Mouse (Mus musculus): Measurements from ENCODE around the gene Aloxe3. TPM values are rescaled to one million over a fixed set of nuclear protein-coding genes. Genes with fewer than 3 reads are reported as not detected.

The Aloxe3 gene
- total and polyA plus RNA-seq, 2 experiments, result 0.09 TPM; not detected in 1

GRCm38 (mm10) chr11:69119446-69120155 is 6.1 kb upstream of the Aloxe3 start:
- Histone ChIP-seq H3K27me3 (ENCODE audit: control insufficient read depth, insufficient read depth, low read length) (no peaks in the 10 kb centered on the region), H3K79me2 (ENCODE audit: control insufficient read depth, insufficient read depth, low read length) (no peaks in the 10 kb centered on the region), H3K9ac (ENCODE audit: low read depth, low read length) (no peak overlapping the region), H3K4me1 (ENCODE audit: control insufficient read depth, insufficient read depth, low read length) (peaks cover 11% of the 10 kb centered on the region), H3K27ac (replicated peaks; ENCODE audit: insufficient read depth, low read depth, low read length) (no peak overlapping the region), H3K36me3 (ENCODE audit: control insufficient read depth, insufficient read depth, low read length) (no peaks in the 10 kb centered on the region), H3K4me3 (ENCODE audit: insufficient read depth, low read depth, low read length) (no peak overlapping the region)
- DNase-seq (ENCODE audit: extremely low read depth, low read depth, low spot score), result no peak
- WGBS, result 83% methylated on average over 14 of the region's 14 CpGs
- TF ChIP-seq POLR2A (IDR thresholded peaks at IDR 0.05; ENCODE audit: extremely low read depth, insufficient read depth, low read length) (no peak), CTCF (IDR thresholded peaks at IDR 0.05; ENCODE audit: low read depth, low read length) (no peak)

GRCm38 (mm10) chr11:69120221-69121000 is 5.3 kb upstream of the Aloxe3 start, which contains the start of gene Hes7:
Gene Hes7 (plus strand): TSS chr11:69120404.
- TF ChIP-seq CTCF (IDR thresholded peaks at IDR 0.05; ENCODE audit: low read depth, low read length) (no peak), POLR2A (IDR thresholded peaks at IDR 0.05; ENCODE audit: extremely low read depth, insufficient read depth, low read length) (no peak)
- Histone ChIP-seq H3K79me2 (ENCODE audit: control insufficient read depth, insufficient read depth, low read length) (no peaks in the 10 kb centered on the region), H3K27me3 (ENCODE audit: control insufficient read depth, insufficient read depth, low read length) (no peaks in the 10 kb centered on the region), H3K27ac (replicated peaks; ENCODE audit: insufficient read depth, low read depth, low read length) (no peak within 1 kb of the TSS), H3K4me3 (ENCODE audit: insufficient read depth, low read depth, low read length) (peak within 1 kb of the TSS; percentile 60; the same call in 1 of the 2 replicates), H3K4me1 (ENCODE audit: control insufficient read depth, insufficient read depth, low read length) (peaks cover 7% of the 10 kb centered on the region; the same call in 1 of the 2 replicates), H3K36me3 (ENCODE audit: control insufficient read depth, insufficient read depth, low read length) (no peaks in the 10 kb centered on the region), H3K9ac (ENCODE audit: low read depth, low read length) (peak within 1 kb of the TSS; percentile 75)
- 21% methylated on average over 27 of the region's 27 CpGs for WGBS
- no peak for DNase-seq (ENCODE audit: extremely low read depth, low read depth, low spot score)

- H3K9ac ChIP-seq (ENCODE audit: low read depth, low read length), result peak overlapping the region; percentile 75
- no peak overlapping the region for H3K27ac ChIP-seq (replicated peaks; ENCODE audit: insufficient read depth, low read depth, low read length)
- WGBS, result 7% methylated on average over 33 of the region's 33 CpGs
- H3K4me1 ChIP-seq (ENCODE audit: control insufficient read depth, insufficient read depth, low read length), result peaks cover 13% of the 10 kb centered on the region; the same call in 1 of the 2 replicates
- no peaks in the 10 kb centered on the region for H3K27me3 ChIP-seq (ENCODE audit: control insufficient read depth, insufficient read depth, low read length)
- no peaks in the 10 kb centered on the region for H3K79me2 ChIP-seq (ENCODE audit: control insufficient read depth, insufficient read depth, low read length)
- no peak for DNase-seq (ENCODE audit: extremely low read depth, low read depth, low spot score)
- no peaks in the 10 kb centered on the region for H3K36me3 ChIP-seq (ENCODE audit: control insufficient read depth, insufficient read depth, low read length)
- peak overlapping the region; percentile 60 for H3K4me3 ChIP-seq (ENCODE audit: insufficient read depth, low read depth, low read length)
- TF ChIP-seq POLR2A (IDR thresholded peaks at IDR 0.05; ENCODE audit: extremely low read depth, insufficient read depth, low read length) (no peak), CTCF (IDR thresholded peaks at IDR 0.05; ENCODE audit: low read depth, low read length) (no peak)
These were observed 4.5 kb upstream of the Aloxe3 start for GRCm38 (mm10) chr11:69121001-69121740.

- Histone ChIP-seq H3K27ac (replicated peaks; ENCODE audit: insufficient read depth, low read depth, low read length) (no peak overlapping the region), H3K27me3 (ENCODE audit: control insufficient read depth, insufficient read depth, low read length) (no peaks in the 10 kb centered on the region)
- TF ChIP-seq CTCF (IDR thresholded peaks at IDR 0.05; ENCODE audit: low read depth, low read length) (no peak), POLR2A (IDR thresholded peaks at IDR 0.05; ENCODE audit: extremely low read depth, insufficient read depth, low read length) (no peak)
These were observed 3.9 kb upstream of the Aloxe3 start for GRCm38 (mm10) chr11:69121741-69122335.

GRCm38 (mm10) chr11:69122336-69122951 is 3.3 kb upstream of the Aloxe3 start, which contains the start of gene 9130213A22Rik:
Gene 9130213A22Rik (minus strand): TSS chr11:69122589.
- Histone ChIP-seq H3K4me3 (ENCODE audit: insufficient read depth, low read depth, low read length) (peak within 1 kb of the TSS; percentile 60), H3K36me3 (ENCODE audit: control insufficient read depth, insufficient read depth, low read length) (no peaks in the 10 kb centered on the region), H3K79me2 (ENCODE audit: control insufficient read depth, insufficient read depth, low read length) (no peaks in the 10 kb centered on the region), H3K27me3 (ENCODE audit: control insufficient read depth, insufficient read depth, low read length) (no peaks in the 10 kb centered on the region), H3K4me1 (ENCODE audit: control insufficient read depth, insufficient read depth, low read length) (peaks cover 13% of the 10 kb centered on the region; the same call in 1 of the 2 replicates), H3K27ac (replicated peaks; ENCODE audit: insufficient read depth, low read depth, low read length) (peak within 1 kb of the TSS; percentile 57), H3K9ac (ENCODE audit: low read depth, low read length) (peak within 1 kb of the TSS; percentile 75)
- TF ChIP-seq CTCF (IDR thresholded peaks at IDR 0.05; ENCODE audit: low read depth, low read length), result peak; percentile 69
- no peak for TF ChIP-seq POLR2A (IDR thresholded peaks at IDR 0.05; ENCODE audit: extremely low read depth, insufficient read depth, low read length)
- peak; percentile 54 for DNase-seq (ENCODE audit: extremely low read depth, low read depth, low spot score)
- whole genome bisulfite sequencing, result under 1% methylated on average over 62 of the region's 66 CpGs

More at GRCm38 (mm10) chr11:69121741-69122335, 3.9 kb upstream of the Aloxe3 start:
- peak; percentile 6 for DNase-seq (ENCODE audit: extremely low read depth, low read depth, low spot score)
- Histone ChIP-seq H3K9ac (ENCODE audit: low read depth, low read length) (peak overlapping the region; percentile 75), H3K4me1 (ENCODE audit: control insufficient read depth, insufficient read depth, low read length) (peaks cover 15% of the 10 kb centered on the region; the same call in 1 of the 2 replicates), H3K4me3 (ENCODE audit: insufficient read depth, low read depth, low read length) (peak overlapping the region; percentile 60), H3K36me3 (ENCODE audit: control insufficient read depth, insufficient read depth, low read length) (no peaks in the 10 kb centered on the region), H3K79me2 (ENCODE audit: control insufficient read depth, insufficient read depth, low read length) (no peaks in the 10 kb centered on the region)
- WGBS, result 1% methylated on average over 31 of the region's 32 CpGs

Data from liver, adult 2 months (tissue).